Mouse (Mus musculus): ENCODE data around the gene Evi2.

Gene Evi2

GRCm38 (mm10) chr11:79524310-79524575 lies 6.1 kb downstream of the Evi2 start:
- DNase-seq (ENCODE audit: low read depth, low spot score) = no peak

GRCm38 (mm10) chr11:79523560-79524309 lies 6.7 kb downstream of the Evi2 start, which contains the start of gene Evi2b:
Evi2b (minus strand) TSS chr11:79523762.
- DNase-seq (ENCODE audit: low read depth, low spot score) = no peak

- no peak for DNase-seq (ENCODE audit: low read depth, low spot score)
Measured at GRCm38 (mm10) chr11:79522944-79523343, 7.4 kb downstream of the Evi2 start.

GRCm38 (mm10) chr11:79521930-79522329 lies 8.5 kb downstream of the Evi2 start:
- no peak for DNase-seq (ENCODE audit: low read depth, low spot score)

- DNase-seq (ENCODE audit: low read depth, low spot score) = no peak
Measured at GRCm38 (mm10) chr11:79520772-79521171, 9.6 kb downstream of the Evi2 start.

GRCm38 (mm10) chr11:79519878-79520291 lies 10.5 kb downstream of the Evi2 start:
- DNase-seq (ENCODE audit: low read depth, low spot score) = no peak

- no peak for DNase-seq (ENCODE audit: low read depth, low spot score)
Measured at GRCm38 (mm10) chr11:79519299-79519698, 11.1 kb downstream of the Evi2 start.

GRCm38 (mm10) chr11:79515798-79516197 lies 14.6 kb downstream of the Evi2 start:
- no peak for DNase-seq (ENCODE audit: low read depth, low spot score)

- DNase-seq (ENCODE audit: low read depth, low spot score) = no peak
Measured at GRCm38 (mm10) chr11:79515331-79515730, 15.1 kb downstream of the Evi2 start.

- no peak for DNase-seq (ENCODE audit: low read depth, low spot score)
Measured at GRCm38 (mm10) chr11:79511970-79512369, 18.4 kb downstream of the Evi2 start.

- DNase-seq (ENCODE audit: low read depth, low spot score) = no peak
Measured at GRCm38 (mm10) chr11:79504506-79504905, 25.9 kb downstream of the Evi2 start.

GRCm38 (mm10) chr11:79503845-79504244 lies 26.5 kb downstream of the Evi2 start, which contains the start of gene Omg:
Omg (minus strand) TSS chr11:79504084.
- DNase-seq (ENCODE audit: low read depth, low spot score) = no peak

GRCm38 (mm10) chr11:79502917-79503316 lies 27.5 kb downstream of the Evi2 start:
- DNase-seq (ENCODE audit: low read depth, low spot score) = no peak

- DNase-seq (ENCODE audit: low read depth, low spot score) = no peak
Measured at GRCm38 (mm10) chr11:79494976-79495800, 35.2 kb downstream of the Evi2 start.

GRCm38 (mm10) chr11:79484721-79485120 lies 45.7 kb downstream of the Evi2 start:
- no peak for DNase-seq (ENCODE audit: low read depth, low spot score)

GRCm38 (mm10) chr11:79483876-79484528 lies 46.4 kb downstream of the Evi2 start:
- no peak for DNase-seq (ENCODE audit: low read depth, low spot score)

GRCm38 (mm10) chr11:79483392-79483791 lies 47.0 kb downstream of the Evi2 start:
- DNase-seq (ENCODE audit: low read depth, low spot score) = no peak

- no peak for DNase-seq (ENCODE audit: low read depth, low spot score)
Measured at GRCm38 (mm10) chr11:79468097-79468496, 62.3 kb downstream of the Evi2 start.

Measured in forelimb bud, embryonic 11.5 days (tissue).